Mouse (Mus musculus) limb, embryonic 12.5 days (tissue): ENCODE data around the gene Tmem199. TPM values are rescaled to one million over a fixed set of nuclear protein-coding genes. Genes with fewer than 3 reads are reported as not detected.

ENCODE experiments used
- ATAC-seq: fragments of 200-750 bp; cut with Nextera tagmentation; 2 replicates; pipeline ENCODE4 v1.8.0; 2017; ENCODE audit warnings: low read depth, moderate TSS enrichment; ENCODE audit not compliant: insufficient number of reproducible peaks, insufficient read depth, low FRiP score, low TSS enrichment
- H3K27ac ChIP-seq: fragments of 300-500 bp; sonication (generic); 2 replicates; pipeline ENCODE4 v1.5.1; 2016; ENCODE audit warnings: mild to moderate bottlenecking, moderate library complexity
- H3K27me3 ChIP-seq: fragments of 300-500 bp; sonication (generic); 2 replicates; pipeline ENCODE4 v1.6.1; 2016; ENCODE audit warnings: mild to moderate bottlenecking, moderate library complexity
- H3K36me3 ChIP-seq: fragments of 300-500 bp; sonication (generic); 2 replicates; pipeline ENCODE4 v1.6.1; 2016; ENCODE audit warnings: mild to moderate bottlenecking, moderate library complexity
- H3K4me1 ChIP-seq: fragments of 300-500 bp; sonication (generic); replicated peaks from 2 replicates; pipeline ENCODE4 v1.6.1; 2016
- H3K4me2 ChIP-seq: fragments of 300-500 bp; sonication (generic); 2 replicates; pipeline ENCODE4 v1.6.1; 2016; ENCODE audit warnings: mild to moderate bottlenecking, moderate library complexity
- H3K4me3 ChIP-seq: fragments of 300-500 bp; sonication (generic); replicated peaks from 2 replicates; pipeline ENCODE4 v1.5.1; 2016; ENCODE audit warnings: mild to moderate bottlenecking
- H3K9ac ChIP-seq: fragments of 300-500 bp; sonication (generic); replicated peaks from 2 replicates; pipeline ENCODE4 v1.6.1; 2016; ENCODE audit warnings: mild to moderate bottlenecking, moderate library complexity
- H3K9me3 ChIP-seq: fragments of 300-500 bp; sonication (generic); 2 replicates; pipeline ENCODE4 v1.6.1; 2016; ENCODE audit warnings: mild to moderate bottlenecking, moderate library complexity
- WGBS: fragments of 180-500 bp; shearing (Covaris S2); methylation state at CpG from one replicate; pipeline ENCODE4 v1.1.7; 2016; 5-methylcytosine and 5-hydroxymethylcytosine counted together
- polyA plus RNA-seq: library from polyadenylated mRNA; unstranded; fragments of >200 nt; fragmentation: Nextera tagmentation; extraction: Ambion mirVana; gene quantifications from 2 replicates; pipeline ENCODE4 v1.2.1, GENCODE M21; 2016

Tmem199 gene
- polyA plus RNA-seq, 1 experiment from 2014 or later = 56.1 TPM

- no peak overlapping the region for H3K4me2 ChIP-seq
- H3K4me3 ChIP-seq = no peak overlapping the region
- WGBS = 80% methylated on average over 9 of the region's 9 CpGs
- H3K9me3 ChIP-seq = no peaks in the 10 kb centered on the region
- peaks cover 52% of the 10 kb centered on the region for H3K27me3 ChIP-seq
- 0 out of 2 replicates have a peak, but pooled peaks cover 3% of the 10 kb centered on the region for H3K36me3 ChIP-seq
- H3K4me1 ChIP-seq = peaks cover 13% of the 10 kb centered on the region
- no peak overlapping the region for H3K27ac ChIP-seq
- ATAC-seq = no peak
- H3K9ac ChIP-seq = no peak overlapping the region
Observed at GRCm38 (mm10) chr11:78500623-78501202, 11.3 kb downstream of the Tmem199 start.

- peaks cover 13% of the 10 kb centered on the region for H3K4me1 ChIP-seq
- H3K4me3 ChIP-seq = no peak overlapping the region
- WGBS = 51% methylated on average over 16 of the region's 16 CpGs
- no peaks in the 10 kb centered on the region for H3K9me3 ChIP-seq
- no peaks in the 10 kb centered on the region for H3K36me3 ChIP-seq
- H3K27me3 ChIP-seq = peaks cover 62% of the 10 kb centered on the region
- no peak overlapping the region for H3K9ac ChIP-seq
- H3K27ac ChIP-seq = no peak overlapping the region
- H3K4me2 ChIP-seq = no peak overlapping the region
- ATAC-seq = no peak
Observed at GRCm38 (mm10) chr11:78499543-78499942, 12.4 kb downstream of the Tmem199 start.

DNA sequence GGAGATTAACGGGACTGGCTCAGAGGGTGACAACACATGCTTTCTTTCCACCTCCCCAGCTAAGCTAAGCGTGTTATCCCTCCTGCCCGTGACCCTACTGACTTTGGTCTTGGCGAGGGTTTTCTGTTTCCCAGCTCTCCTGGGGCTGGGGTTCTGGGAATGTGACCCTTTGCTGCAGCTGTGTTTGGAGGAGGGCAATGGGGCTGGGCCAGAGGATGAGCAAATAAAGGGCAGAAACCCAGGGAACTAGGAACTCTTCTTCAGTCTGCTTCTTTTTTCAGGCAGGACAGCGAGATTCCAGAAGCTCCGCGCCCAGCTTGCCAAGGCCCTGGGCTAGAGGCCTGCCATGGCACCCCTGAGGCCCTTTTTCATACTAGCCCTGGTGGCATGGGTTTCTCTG, 13.0 kb downstream of the Tmem199 start, which contains the start of gene Vtn:
TSS of gene Vtn (plus strand) at position 88 of the 400 bp plus-strand sequence.
- H3K27ac ChIP-seq = peak within 1 kb of the TSS; percentile 5; the same call in 1 of the 2 replicates
- no peaks in the 10 kb centered on the region for H3K36me3 ChIP-seq
- H3K4me1 ChIP-seq = peaks cover 13% of the 10 kb centered on the region
- no peak for ATAC-seq
- H3K4me2 ChIP-seq = peak within 1 kb of the TSS; percentile 99
- no peak within 1 kb of the TSS for H3K9ac ChIP-seq
- 62% methylated on average over 7 of the region's 7 CpGs for WGBS
- no peaks in the 10 kb centered on the region for H3K9me3 ChIP-seq
- peak within 1 kb of the TSS; percentile 57 for H3K4me3 ChIP-seq
- H3K27me3 ChIP-seq = peaks cover 68% of the 10 kb centered on the region

DNA sequence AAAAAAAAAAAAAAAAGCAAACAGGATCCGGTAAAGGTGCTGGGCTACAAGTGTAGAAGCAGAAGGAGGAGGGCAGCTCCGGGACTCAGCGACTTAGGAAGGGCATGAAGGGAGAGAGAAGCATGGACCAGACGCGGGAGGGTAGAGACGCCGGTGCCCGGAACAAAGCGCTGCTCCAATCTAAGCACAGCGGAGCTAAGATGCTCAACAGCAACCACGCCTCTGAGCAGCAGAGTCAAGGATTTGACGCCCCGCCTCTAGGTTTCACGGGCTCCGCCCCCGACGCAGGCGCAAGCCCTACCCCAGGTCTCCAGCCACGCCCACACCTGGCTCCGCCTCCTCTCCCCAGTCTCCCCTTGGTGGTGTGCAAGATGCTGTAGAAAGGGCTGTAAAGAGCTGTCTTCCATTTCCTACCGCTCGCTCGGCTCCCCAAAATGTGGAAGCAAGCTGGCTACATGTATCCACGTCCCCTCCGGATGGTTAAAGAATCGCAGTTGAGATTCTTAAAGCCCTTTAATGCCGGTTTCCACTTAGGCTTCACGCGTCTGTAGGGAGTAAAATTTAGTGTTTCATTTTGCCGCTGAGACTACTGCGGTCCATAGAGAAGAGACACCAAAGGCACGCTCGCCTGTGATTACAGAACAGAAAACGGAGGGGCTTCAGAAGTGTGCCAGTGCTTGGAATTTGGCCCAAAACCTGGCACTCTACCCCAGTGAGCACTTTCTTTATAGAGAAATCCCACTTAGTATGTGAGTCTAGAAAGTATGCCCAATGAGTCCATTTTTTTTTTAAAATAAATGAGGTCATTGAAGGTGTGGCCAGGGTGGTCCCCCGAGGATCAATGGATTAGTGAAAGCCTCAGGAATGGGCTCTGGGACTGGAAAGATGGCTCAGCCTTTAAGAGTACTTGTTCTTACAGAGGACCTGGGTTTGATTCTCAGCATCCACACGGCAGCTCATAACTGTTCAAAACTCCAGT, 14.1 kb downstream of the Tmem199 start, which contains the start of gene Sarm1:
TSS of gene Sarm1 (minus strand) at position 211 of the 979 bp plus-strand sequence.
- H3K4me2 ChIP-seq = peak within 1 kb of the TSS; percentile 99
- WGBS = 3% methylated on average over 36 of the region's 36 CpGs

GRCm38 (mm10) chr11:78497071-78497541, 14.9 kb downstream of the Tmem199 start:
- Histone ChIP-seq H3K4me2 (peak overlapping the region; percentile 99), H3K4me1 (peaks cover 13% of the 10 kb centered on the region), H3K27ac (no peak overlapping the region), H3K27me3 (peaks cover 74% of the 10 kb centered on the region), H3K4me3 (peak overlapping the region; percentile 57), H3K36me3 (no peaks in the 10 kb centered on the region), H3K9ac (peak overlapping the region; percentile 57), H3K9me3 (no peaks in the 10 kb centered on the region)
- peak; percentile 68 for ATAC-seq
- WGBS = under 1% methylated on average over 44 of the region's 44 CpGs

More for the DNA sequence above, 14.1 kb downstream of the Tmem199 start, which contains the start of gene Sarm1:
- ATAC-seq = peak; percentile 93
- Histone ChIP-seq H3K4me3 (peak within 1 kb of the TSS; percentile 57), H3K9ac (peak within 1 kb of the TSS; percentile 57), H3K9me3 (no peaks in the 10 kb centered on the region), H3K27me3 (peaks cover 72% of the 10 kb centered on the region), H3K36me3 (no peaks in the 10 kb centered on the region), H3K4me1 (peaks cover 13% of the 10 kb centered on the region), H3K27ac (peak within 1 kb of the TSS; percentile 5; the same call in 1 of the 2 replicates)

GRCm38 (mm10) chr11:78495904-78496303, 16.1 kb downstream of the Tmem199 start:
- H3K36me3 ChIP-seq = no peaks in the 10 kb centered on the region
- H3K4me1 ChIP-seq = peaks cover 15% of the 10 kb centered on the region
- H3K4me2 ChIP-seq = no peak overlapping the region
- 4% methylated on average over 6 of the region's 6 CpGs for WGBS
- no peak for ATAC-seq
- peaks cover 77% of the 10 kb centered on the region for H3K27me3 ChIP-seq
- H3K4me3 ChIP-seq = no peak overlapping the region
- H3K9ac ChIP-seq = no peak overlapping the region
- H3K27ac ChIP-seq = no peak overlapping the region
- no peaks in the 10 kb centered on the region for H3K9me3 ChIP-seq

GRCm38 (mm10) chr11:78490781-78491241, 21.2 kb downstream of the Tmem199 start:
- peak overlapping the region; percentile 50 for H3K4me2 ChIP-seq
- H3K4me3 ChIP-seq = peak overlapping the region; percentile 29
- H3K9me3 ChIP-seq = no peaks in the 10 kb centered on the region
- H3K27me3 ChIP-seq = peaks cover 88% of the 10 kb centered on the region
- peaks cover 10% of the 10 kb centered on the region for H3K4me1 ChIP-seq
- WGBS = 10% methylated on average over 48 of the region's 48 CpGs
- ATAC-seq = no peak
- no peaks in the 10 kb centered on the region for H3K36me3 ChIP-seq
- H3K27ac ChIP-seq = no peak overlapping the region
- H3K9ac ChIP-seq = no peak overlapping the region

- Histone ChIP-seq H3K9ac (no peak overlapping the region), H3K4me3 (no peak overlapping the region), H3K4me1 (peaks cover 10% of the 10 kb centered on the region), H3K27me3 (peaks cover 90% of the 10 kb centered on the region), H3K9me3 (no peaks in the 10 kb centered on the region), H3K4me2 (no peak overlapping the region), H3K27ac (no peak overlapping the region), H3K36me3 (no peaks in the 10 kb centered on the region)
- ATAC-seq = no peak
- WGBS = 5% methylated on average over 8 of the region's 8 CpGs
Observed at GRCm38 (mm10) chr11:78488168-78488567, 23.8 kb downstream of the Tmem199 start.

DNA sequence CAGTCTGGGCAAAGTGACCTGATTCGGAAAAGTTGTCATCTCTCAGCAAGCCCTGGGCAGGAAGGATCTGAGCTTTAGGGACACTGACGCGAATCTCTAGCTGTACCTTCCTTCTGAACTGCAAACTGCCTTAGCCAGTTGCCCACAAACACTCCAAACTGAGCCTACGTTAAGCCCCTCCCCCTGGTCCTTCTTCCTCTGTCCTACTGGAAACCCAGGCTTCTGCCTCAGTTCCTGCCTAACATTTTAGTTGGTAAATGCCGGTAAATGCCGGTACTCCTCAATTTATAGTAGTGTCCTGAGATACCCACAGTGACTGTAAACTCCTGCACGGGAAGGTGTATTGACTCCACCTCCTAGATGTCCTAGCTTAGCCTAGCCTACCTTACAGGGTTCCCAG, 28.3 kb downstream of the Tmem199 start:
- H3K4me2 ChIP-seq = no peak overlapping the region
- H3K9ac ChIP-seq = no peak overlapping the region
- no peak overlapping the region for H3K27ac ChIP-seq
- H3K4me1 ChIP-seq = 0 out of 2 replicates have a peak, but pooled peaks cover 3% of the 10 kb centered on the region
- ATAC-seq = no peak
- 54% methylated on average over 7 of the region's 7 CpGs for WGBS
- H3K36me3 ChIP-seq = no peaks in the 10 kb centered on the region
- H3K9me3 ChIP-seq = no peaks in the 10 kb centered on the region
- H3K27me3 ChIP-seq = peaks cover 64% of the 10 kb centered on the region
- H3K4me3 ChIP-seq = no peak overlapping the region

- no peaks in the 10 kb centered on the region for H3K4me1 ChIP-seq
- H3K4me3 ChIP-seq = no peak overlapping the region
- no peaks in the 10 kb centered on the region for H3K9me3 ChIP-seq
- no peak overlapping the region for H3K27ac ChIP-seq
- H3K36me3 ChIP-seq = peaks cover 13% of the 10 kb centered on the region; the same call in 1 of the 2 replicates
- H3K27me3 ChIP-seq = no peaks in the 10 kb centered on the region
- H3K4me2 ChIP-seq = no peak overlapping the region
- ATAC-seq = no peak
- WGBS = 85% methylated on average over 3 of the region's 3 CpGs
- H3K9ac ChIP-seq = no peak overlapping the region
Observed at GRCm38 (mm10) chr11:78475289-78475688, 36.7 kb downstream of the Tmem199 start.
